Mouse (Mus musculus) layer of hippocampus, postnatal 14 days (tissue): ENCODE measurements around the gene Sod3. TPM values are rescaled to one million over a fixed set of nuclear protein-coding genes. Genes with fewer than 3 reads are reported as not detected.
A peak's percentile ranks its signal among the peaks of the same experiment; 100 is the strongest.

Experiments
- DNase-seq, 2 experiments: peaks; one replicate each; pipeline ENCODE4 v3.0.0; 2021 to 2022; ENCODE audit warnings: low spot score in 2 of 2, mixed read lengths in 1 of 2
- total RNA-seq, 2 experiments: library from RNA; stranded (reverse); gene quantifications; 2 replicates each; pipeline ENCODE4 v1.2.3; 2021

Sod3 gene
- total RNA-seq, 2 experiments from 2014 or later: 6.2 to 7.3 TPM

DNA sequence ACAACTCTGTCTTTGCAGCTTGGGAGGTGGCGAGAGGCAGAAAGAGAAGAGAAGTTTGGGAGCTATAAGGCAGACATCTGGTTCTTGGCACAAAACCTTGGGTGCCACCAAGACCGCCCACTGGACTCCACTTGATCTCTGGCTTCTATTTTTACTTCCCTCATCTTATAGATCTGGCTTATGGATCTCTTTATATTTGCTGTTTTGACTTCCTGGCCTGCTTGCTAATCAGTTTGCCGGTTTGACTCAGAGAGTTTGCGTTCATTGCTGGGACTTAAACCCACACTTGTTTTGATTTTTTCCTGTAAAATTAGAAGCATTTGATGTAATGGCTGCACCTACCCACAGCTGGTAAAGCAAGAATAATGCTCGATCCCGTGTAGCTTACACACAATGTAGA is 7.3 kb downstream of the Sod3 start:
- DNase-seq: no peak

GRCm38 (mm10) chr5:52375847-52376246 is 12.3 kb downstream of the Sod3 start:
- DNase-seq: no peak

- no peak for DNase-seq
These were observed 19.2 kb downstream of the Sod3 start for GRCm38 (mm10) chr5:52382837-52383236.

GRCm38 (mm10) chr5:52383748-52384147 is 20.2 kb downstream of the Sod3 start:
- DNase-seq: no peak

- DNase-seq: no peak
These were observed 22.4 kb downstream of the Sod3 start for GRCm38 (mm10) chr5:52386016-52386415.

DNA sequence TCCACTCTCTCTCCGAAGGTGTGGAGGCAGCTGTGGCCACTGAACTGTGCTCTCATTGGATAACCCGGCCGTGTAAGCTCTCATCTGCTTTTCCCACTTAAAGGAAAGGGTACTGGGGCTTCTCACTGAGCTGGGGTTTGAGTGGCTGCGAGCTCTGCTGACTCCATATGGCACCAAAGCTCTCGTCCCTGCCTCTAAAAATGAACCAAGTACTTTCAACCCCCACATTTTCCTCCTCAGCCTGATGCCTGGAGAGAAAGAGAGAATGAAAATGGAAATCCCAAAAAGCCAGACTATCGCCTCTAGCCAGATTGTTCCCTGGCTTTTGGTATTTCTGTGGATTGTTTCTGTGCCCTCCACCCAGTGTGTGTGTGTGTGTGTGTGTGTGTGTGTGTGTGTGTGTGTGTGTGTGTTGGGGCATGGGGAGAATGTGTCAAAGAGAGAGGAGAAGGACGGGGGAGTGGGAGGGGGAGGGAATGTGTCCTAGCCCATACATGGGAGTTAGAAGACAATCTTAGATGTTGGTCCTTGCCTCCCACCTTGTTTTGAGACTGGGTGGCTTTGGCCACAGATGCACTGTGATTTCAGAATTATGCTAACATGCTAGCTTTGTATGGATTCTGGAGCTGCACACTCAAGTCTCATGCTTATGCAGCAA is 24.6 kb downstream of the Sod3 start:
- peak in 1 of 2 experiments; percentile 32 for DNase-seq

GRCm38 (mm10) chr5:52390381-52390780 is 26.8 kb downstream of the Sod3 start:
- no peak for DNase-seq

DNA sequence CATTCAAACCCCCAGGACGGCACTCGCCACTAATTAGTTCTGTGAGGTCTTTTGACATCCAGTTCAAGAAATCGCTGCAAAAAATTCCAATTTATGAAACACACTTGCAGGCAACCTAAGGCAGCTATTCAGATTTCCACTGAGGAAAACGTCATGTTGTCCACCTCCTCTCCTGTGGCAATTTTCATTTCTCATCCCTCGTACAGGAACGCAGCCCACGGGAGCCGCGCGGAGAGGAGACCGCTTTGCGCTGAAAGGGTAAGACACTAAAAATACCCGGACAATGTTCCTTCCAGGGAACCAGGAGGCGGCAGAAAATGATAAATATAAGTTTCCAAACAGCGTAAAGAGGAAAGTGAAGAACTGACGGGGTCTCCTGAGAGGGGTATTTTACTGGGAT is 27.9 kb downstream of the Sod3 start:
- DNase-seq: no peak

DNA sequence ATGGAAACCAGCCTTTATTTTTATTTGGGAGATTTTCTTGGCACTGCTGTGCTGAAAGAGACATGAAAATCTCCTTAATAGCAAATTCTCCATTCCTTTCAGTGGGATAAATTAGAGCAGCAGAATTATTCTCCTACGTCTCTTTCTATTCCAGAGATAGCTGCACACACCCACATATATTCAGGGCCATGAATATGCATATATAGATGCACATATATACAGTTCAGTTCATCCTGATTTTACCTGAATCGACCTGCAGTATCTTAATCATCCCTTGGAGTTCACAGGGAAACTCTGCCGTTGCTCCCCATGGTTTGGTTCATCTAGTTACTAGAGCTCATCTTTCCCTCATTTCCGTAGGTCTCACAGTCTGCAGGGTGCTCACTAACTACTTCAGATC is 30.2 kb downstream of the Sod3 start:
- no peak for DNase-seq

- DNase-seq: no peak
These were observed 40.8 kb downstream of the Sod3 start for GRCm38 (mm10) chr5:52404373-52404772.

DNA sequence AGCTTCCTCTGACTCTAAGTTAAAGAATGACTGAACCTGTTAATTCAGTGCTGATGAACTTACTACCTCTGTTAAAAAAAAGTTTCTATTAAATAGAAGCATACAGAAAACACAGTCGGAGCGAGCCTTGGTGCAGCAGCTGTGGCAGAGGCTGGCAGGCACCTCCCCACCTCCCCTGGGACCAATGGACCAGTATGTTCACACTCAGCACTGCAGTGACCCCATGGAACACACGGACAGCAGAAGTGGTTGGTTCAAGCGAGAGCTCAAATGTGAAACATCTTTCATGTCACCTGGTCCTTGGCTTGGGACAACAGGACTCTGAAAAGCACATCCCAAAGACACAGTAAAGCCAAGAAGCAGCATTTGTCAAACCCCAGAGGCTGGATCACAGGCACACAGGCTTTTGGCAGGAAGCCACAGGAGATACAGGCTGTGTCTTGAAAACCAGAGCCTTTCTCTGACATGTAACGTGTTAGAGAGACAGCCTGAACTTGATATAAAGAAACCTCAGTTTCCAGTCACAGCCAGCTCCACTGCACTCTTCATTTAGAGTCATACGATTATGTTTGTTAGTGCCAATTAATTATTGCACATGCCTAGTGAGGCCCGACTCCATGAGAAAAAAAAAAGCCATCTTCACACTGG is 45.2 kb downstream of the Sod3 start:
- peak in 1 of 2 experiments; percentile 30 for DNase-seq

DNA sequence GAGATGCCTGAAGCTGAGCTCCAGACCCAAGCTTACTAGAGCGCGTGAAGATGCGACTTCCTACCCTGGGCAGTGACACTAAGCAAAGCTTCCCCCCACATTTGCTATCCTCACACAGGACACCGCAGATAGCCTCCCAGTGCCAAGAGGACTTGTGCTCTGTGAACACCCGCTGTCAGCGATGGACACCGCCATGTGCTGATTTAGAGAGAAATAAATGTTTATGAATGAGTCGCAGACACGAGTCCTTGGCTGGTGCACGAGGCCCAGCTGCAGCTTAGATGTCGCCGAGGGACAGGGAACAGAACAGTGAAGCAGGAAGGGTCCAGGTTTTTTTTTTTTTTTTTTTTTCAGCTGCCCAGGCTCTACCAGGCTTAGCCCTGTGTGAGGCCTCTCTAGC is 46.6 kb downstream of the Sod3 start:
- DNase-seq: no peak

DNA sequence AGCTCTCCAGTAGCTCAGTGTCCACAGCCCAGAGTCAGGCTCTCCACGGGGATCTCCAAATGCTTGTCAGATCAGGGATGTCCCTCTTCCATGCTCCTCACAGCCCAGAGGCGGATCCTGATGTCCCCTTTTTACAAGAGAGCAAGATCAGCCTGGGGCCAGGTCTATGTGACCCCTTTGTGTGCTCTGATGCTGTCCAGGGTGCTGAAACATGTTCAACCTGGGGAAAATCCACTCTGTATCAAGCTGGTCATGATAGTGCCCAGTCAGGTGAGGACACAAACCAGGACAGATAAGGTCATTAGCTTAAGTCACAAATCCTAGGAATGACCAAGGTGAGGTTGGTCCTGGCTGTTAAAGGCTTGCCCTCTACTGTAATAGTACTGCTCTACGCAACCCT is 48.0 kb downstream of the Sod3 start:
- no peak for DNase-seq

DNA sequence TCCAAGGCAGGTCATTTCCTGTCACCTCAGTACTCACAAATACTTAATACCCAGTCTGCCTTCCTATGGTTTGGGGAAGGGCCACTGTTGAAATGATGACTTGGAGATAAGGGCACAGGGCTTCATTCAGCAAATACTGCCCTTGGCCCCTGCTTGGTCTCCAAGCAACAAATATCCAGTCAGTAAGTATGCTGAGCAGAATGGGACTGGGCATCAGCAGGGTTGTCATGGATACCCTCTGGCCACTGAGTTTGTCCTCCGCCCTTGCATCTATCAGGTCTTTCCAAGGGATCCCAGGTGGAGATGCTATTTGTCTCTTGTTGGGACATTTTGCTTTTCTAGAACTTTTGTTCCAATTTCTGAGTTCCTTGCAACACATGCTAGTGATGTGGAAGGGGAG is 51.6 kb downstream of the Sod3 start:
- no peak for DNase-seq

DNA sequence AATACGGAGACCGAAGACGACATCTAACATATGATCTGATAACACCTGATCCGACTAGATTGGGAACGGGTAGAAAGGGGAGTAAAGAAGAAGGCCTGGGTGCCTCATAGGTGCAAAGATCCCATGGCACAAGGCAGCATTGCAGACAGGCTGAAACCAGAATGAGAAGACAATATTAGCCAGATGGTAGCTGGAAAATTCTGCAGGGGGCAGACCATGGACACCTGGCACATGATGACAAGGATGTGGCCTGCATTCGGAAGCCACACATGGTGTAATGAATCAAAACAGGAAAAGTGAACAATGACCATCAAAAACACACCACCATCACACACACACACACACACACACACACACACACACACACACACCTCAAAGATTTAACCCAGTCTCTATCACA is 52.3 kb downstream of the Sod3 start:
- DNase-seq: no peak

- DNase-seq: no peak
These were observed 52.9 kb downstream of the Sod3 start for GRCm38 (mm10) chr5:52416485-52416884.

Other genes starting within 250 kb of the Sod3 start
- gene Dhx15, start 173.3 kb upstream of the Sod3 start, total RNA-seq: 10 to 100 TPM; 89.7 to 94.5 TPM
- gene Ccdc149, start 107.7 kb downstream of the Sod3 start, total RNA-seq: 10 to 100 TPM; 40.4 to 44.9 TPM
- 10 to 100 TPM; 30.8 to 32.0 TPM for gene Lgi2, start 202.7 kb downstream of the Sod3 start, total RNA-seq